Mouse (Mus musculus) forebrain, embryonic 16.5 days (tissue): ENCODE results near the gene Rpl34. TPM values are rescaled to one million over a fixed set of nuclear protein-coding genes. Genes with fewer than 3 reads are reported as not detected.

ENCODE experiments used
- ATAC-seq: fragments of 200-750 bp; cut with Nextera tagmentation; 2 replicates; pipeline ENCODE4 v1.8.0; 2017; ENCODE audit warnings: mild to moderate bottlenecking, moderate library complexity
- H3K27ac ChIP-seq: fragments of 300-500 bp; sonication (generic); 2 replicates; pipeline ENCODE4 v1.5.1; 2014; ENCODE audit warnings: low read length, control low read depth
- H3K27me3 ChIP-seq: fragments of 300-500 bp; sonication (generic); replicated peaks from 2 replicates; pipeline ENCODE4 v1.6.1; 2014; ENCODE audit warnings: low read length; ENCODE audit not compliant: control insufficient read depth, insufficient read depth
- H3K36me3 ChIP-seq: fragments of 300-500 bp; sonication (generic); 2 replicates; pipeline ENCODE4 v1.6.1; 2014; ENCODE audit not compliant: control insufficient read depth, insufficient read depth
- H3K4me1 ChIP-seq: fragments of 300-500 bp; sonication (generic); replicated peaks from 2 replicates; pipeline ENCODE4 v1.6.1; 2014; ENCODE audit warnings: low read length; ENCODE audit not compliant: control insufficient read depth, insufficient read depth
- H3K4me2 ChIP-seq: fragments of 300-500 bp; sonication (generic); 2 replicates; pipeline ENCODE4 v1.6.1; 2014; ENCODE audit warnings: mild to moderate bottlenecking, low read length, control low read depth
- H3K4me3 ChIP-seq: fragments of 300-500 bp; sonication (generic); replicated peaks from 2 replicates; pipeline ENCODE4 v1.5.1; 2014; ENCODE audit warnings: mild to moderate bottlenecking, low read length, control low read depth
- H3K9ac ChIP-seq: fragments of 300-500 bp; sonication (generic); replicated peaks from 2 replicates; pipeline ENCODE4 v1.6.1; 2014; ENCODE audit warnings: low read depth, low read length, control low read depth
- H3K9me3 ChIP-seq: fragments of 300-500 bp; sonication (generic); 2 replicates; pipeline ENCODE4 v1.6.1; 2016; ENCODE audit warnings: low read length; ENCODE audit not compliant: control insufficient read depth
- WGBS: fragments of 180-500 bp; shearing (Covaris S2); extraction: QIAGEN DNeasy Blood & Tissue Kit; methylation state at CpG from one replicate; pipeline ENCODE4 v1.1.7; 2014; 5-methylcytosine and 5-hydroxymethylcytosine counted together
- polyA plus RNA-seq: library from polyadenylated mRNA; unstranded; fragments of >200 nt; fragmentation: Nextera tagmentation; extraction: Ambion mirVana; gene quantifications from 2 replicates; pipeline ENCODE4 v1.2.1, GENCODE M21; 2015

Gene Rpl34
- 526 and 528 TPM in 2 replicates for polyA plus RNA-seq

GRCm38 (mm10) chr3:130730189-130730653 is at the start of gene Rpl34:
Gene Rpl34, minus strand, starts transcription at chr3:130730398.
- peak; percentile 100 for ATAC-seq
- peak within 1 kb of the TSS; percentile 95 for H3K9ac ChIP-seq
- H3K36me3 ChIP-seq, result peaks cover 26% of the 10 kb centered on the region; the same call in 1 of the 2 replicates
- no peaks in the 10 kb centered on the region for H3K27me3 ChIP-seq
- H3K4me3 ChIP-seq, result peak within 1 kb of the TSS; percentile 100
- peak within 1 kb of the TSS; percentile 88 for H3K27ac ChIP-seq
- peaks cover 20% of the 10 kb centered on the region for H3K4me1 ChIP-seq
- H3K4me2 ChIP-seq, result peak within 1 kb of the TSS; percentile 74
- no peaks in the 10 kb centered on the region for H3K9me3 ChIP-seq
- under 1% methylated on average over 45 of the region's 45 CpGs for WGBS

GRCm38 (mm10) chr3:130768172-130768571 is 38.0 kb upstream of the Rpl34 start:
- Histone ChIP-seq H3K9ac (no peak overlapping the region), H3K27ac (no peak overlapping the region), H3K9me3 (no peaks in the 10 kb centered on the region), H3K27me3 (no peaks in the 10 kb centered on the region), H3K4me2 (no peak overlapping the region), H3K4me3 (no peak overlapping the region), H3K4me1 (no peaks in the 10 kb centered on the region), H3K36me3 (no peaks in the 10 kb centered on the region)
- no peak for ATAC-seq
- 87% methylated on average over 3 of the region's 3 CpGs for WGBS

- ATAC-seq, result no peak
- Histone ChIP-seq H3K4me1 (no peaks in the 10 kb centered on the region), H3K4me3 (no peak overlapping the region), H3K36me3 (no peaks in the 10 kb centered on the region), H3K27ac (no peak overlapping the region), H3K27me3 (no peaks in the 10 kb centered on the region), H3K9ac (no peak overlapping the region), H3K4me2 (no peak overlapping the region), H3K9me3 (no peaks in the 10 kb centered on the region)
- WGBS, result 88% methylated on average over 5 of the region's 5 CpGs
Observed at GRCm38 (mm10) chr3:130764091-130764490, 33.9 kb upstream of the Rpl34 start.

GRCm38 (mm10) chr3:130760711-130761435 is 30.7 kb upstream of the Rpl34 start:
- Histone ChIP-seq H3K4me2 (no peak overlapping the region), H3K9ac (no peak overlapping the region), H3K27me3 (no peaks in the 10 kb centered on the region), H3K4me1 (peaks cover 19% of the 10 kb centered on the region), H3K27ac (no peak overlapping the region), H3K9me3 (no peaks in the 10 kb centered on the region), H3K4me3 (no peak overlapping the region), H3K36me3 (no peaks in the 10 kb centered on the region)
- WGBS, result 54% methylated on average over 24 of the region's 24 CpGs
- peak; percentile 22; the same call in 1 of the 2 replicates for ATAC-seq

GRCm38 (mm10) chr3:130758157-130758841 is 28.1 kb upstream of the Rpl34 start:
- Histone ChIP-seq H3K9me3 (no peaks in the 10 kb centered on the region), H3K9ac (no peak overlapping the region), H3K4me3 (peak overlapping the region; percentile 0), H3K27ac (no peak overlapping the region), H3K27me3 (no peaks in the 10 kb centered on the region), H3K36me3 (no peaks in the 10 kb centered on the region), H3K4me2 (peak overlapping the region; percentile 38), H3K4me1 (peaks cover 19% of the 10 kb centered on the region)
- WGBS, result 5% methylated on average over 15 of the region's 15 CpGs
- peak; percentile 81 for ATAC-seq

DNA sequence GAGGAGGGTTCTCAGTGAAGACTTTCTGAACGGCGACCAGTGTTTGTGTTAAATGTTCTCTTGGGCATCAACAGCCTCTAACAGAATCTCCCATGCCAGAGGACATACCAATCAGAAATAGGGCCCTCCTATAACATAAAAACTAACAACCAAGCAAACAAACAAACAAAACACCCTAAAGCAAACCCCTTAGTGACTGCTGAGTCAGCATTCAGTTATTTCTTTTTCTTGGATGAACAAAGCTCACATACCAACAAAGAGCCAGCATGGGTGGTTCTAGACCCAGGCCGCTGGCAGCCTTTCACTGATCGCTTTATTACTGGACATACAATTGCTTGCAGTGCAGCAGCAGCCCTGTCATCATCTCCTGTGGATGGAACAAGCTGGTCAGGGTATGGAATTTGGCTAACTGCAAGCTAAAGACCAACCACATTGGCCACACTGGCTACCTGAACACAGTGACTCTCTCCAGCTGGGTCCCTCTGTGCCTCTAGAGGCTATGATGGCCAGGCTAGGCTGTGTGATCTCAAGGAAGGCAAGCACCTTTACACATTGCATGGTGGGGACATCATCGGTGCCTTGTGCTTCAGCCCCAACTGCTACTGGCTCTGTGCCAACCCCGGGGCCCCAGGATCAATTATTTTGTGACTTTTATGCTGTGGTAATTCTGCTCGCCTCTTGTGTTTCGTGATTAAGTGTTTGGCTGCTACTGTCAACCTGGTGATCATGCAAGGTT is 27.1 kb upstream of the Rpl34 start:
- Histone ChIP-seq H3K9me3 (no peaks in the 10 kb centered on the region), H3K4me1 (peaks cover 19% of the 10 kb centered on the region), H3K27ac (no peak overlapping the region), H3K4me2 (peak overlapping the region; percentile 38), H3K36me3 (no peaks in the 10 kb centered on the region), H3K27me3 (no peaks in the 10 kb centered on the region), H3K4me3 (no peak overlapping the region), H3K9ac (no peak overlapping the region)
- WGBS, result 28% methylated on average over 8 of the region's 8 CpGs
- peak; percentile 49 for ATAC-seq

DNA sequence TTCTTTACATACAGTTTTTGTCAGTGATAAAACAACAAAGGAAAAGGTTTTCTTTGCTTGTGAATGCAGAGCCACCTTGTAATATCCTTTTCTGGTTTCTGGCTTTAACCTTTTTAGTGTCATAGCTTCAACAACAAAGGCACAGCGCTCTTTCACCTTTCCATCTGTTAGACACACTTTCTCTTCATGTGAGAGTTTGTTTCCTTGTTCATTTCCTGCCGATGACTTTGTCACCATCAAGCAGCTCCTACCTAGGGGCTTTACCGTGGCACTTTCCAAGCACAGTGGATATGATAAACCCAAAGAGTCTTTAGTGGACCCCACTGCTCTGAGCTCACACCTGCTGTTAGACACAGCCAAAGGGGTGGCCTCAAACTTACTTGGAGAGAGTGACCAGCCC is 19.0 kb upstream of the Rpl34 start:
- WGBS, result 88% methylated on average over 3 of the region's 3 CpGs
- Histone ChIP-seq H3K27ac (no peak overlapping the region), H3K9me3 (peaks cover 3% of the 10 kb centered on the region; the same call in 1 of the 2 replicates), H3K4me1 (peaks cover 6% of the 10 kb centered on the region; the same call in 1 of the 2 replicates), H3K27me3 (no peaks in the 10 kb centered on the region), H3K4me3 (no peak overlapping the region), H3K9ac (no peak overlapping the region), H3K36me3 (no peaks in the 10 kb centered on the region), H3K4me2 (no peak overlapping the region)
- no peak for ATAC-seq

GRCm38 (mm10) chr3:130746673-130747619 is 16.7 kb upstream of the Rpl34 start:
- no peaks in the 10 kb centered on the region for H3K27me3 ChIP-seq
- H3K9me3 ChIP-seq, result peaks cover 3% of the 10 kb centered on the region; the same call in 1 of the 2 replicates
- H3K4me3 ChIP-seq, result no peak overlapping the region
- H3K36me3 ChIP-seq, result no peaks in the 10 kb centered on the region
- H3K9ac ChIP-seq, result no peak overlapping the region
- ATAC-seq, result peak; percentile 33; the same call in 1 of the 2 replicates
- no peak overlapping the region; the same call in 1 of the 2 replicates for H3K27ac ChIP-seq
- peaks cover 6% of the 10 kb centered on the region; the same call in 1 of the 2 replicates for H3K4me1 ChIP-seq
- WGBS, result 7% methylated on average over 10 of the region's 10 CpGs
- no peak overlapping the region for H3K4me2 ChIP-seq
